Mouse (Mus musculus): ENCODE measurements around the gene Rgs3. TPM values are rescaled to one million over a fixed set of nuclear protein-coding genes. Genes with fewer than 3 reads are reported as not detected.
A peak's percentile ranks its signal among the peaks of the same experiment; 100 is the strongest.

Rgs3 gene
- polyA plus RNA-seq, 1 experiment: 44.0 TPM

- Histone ChIP-seq H3K27ac (ENCODE audit: insufficient read depth, low read length) (peak overlapping the region; percentile 36), H3K4me1 (ENCODE audit: control insufficient read depth, insufficient read depth, low read length) (peaks cover 4% of the 10 kb centered on the region; the same call in 1 of the 2 replicates), H3K4me3 (ENCODE audit: insufficient read depth, low read length) (peak overlapping the region; percentile 60)
- TF ChIP-seq CTCF (IDR thresholded peaks at IDR 0.05; ENCODE audit: borderline replicate concordance, insufficient read depth, low read length): no peak
- TF ChIP-seq POLR2A (IDR thresholded peaks at IDR 0.05; ENCODE audit: low read depth, low read length): peak; percentile 68
Observed at GRCm38 (mm10) chr4:62674031-62674995, 114.7 kb downstream of the Rgs3 start.

DNA sequence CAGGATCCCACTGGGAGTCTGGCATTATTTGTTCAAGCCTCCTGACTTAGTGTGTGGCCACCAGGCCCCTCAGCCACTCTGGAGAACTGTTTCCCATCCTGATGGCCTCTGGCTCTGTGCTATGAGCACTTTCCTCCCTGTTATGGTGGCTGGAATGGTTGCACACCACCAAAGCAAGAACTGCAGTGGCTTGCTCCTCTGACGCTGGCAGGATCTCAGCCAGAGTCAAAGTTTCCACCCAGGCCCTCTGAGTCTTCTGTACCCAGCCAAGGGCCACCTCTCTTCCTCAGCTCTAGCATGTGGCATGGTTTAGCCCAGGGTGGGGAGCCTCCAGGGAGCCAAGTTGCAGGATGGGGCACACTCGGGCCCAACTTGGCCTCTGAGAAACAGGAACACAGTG, 115.7 kb downstream of the Rgs3 start:
- Histone ChIP-seq H3K27ac (ENCODE audit: insufficient read depth, low read length) (no peak overlapping the region), H3K4me3 (ENCODE audit: insufficient read depth, low read length) (peak overlapping the region; percentile 60), H3K4me1 (ENCODE audit: control insufficient read depth, insufficient read depth, low read length) (peaks cover 4% of the 10 kb centered on the region; the same call in 1 of the 2 replicates)
- TF ChIP-seq CTCF (IDR thresholded peaks at IDR 0.05; ENCODE audit: borderline replicate concordance, insufficient read depth, low read length) (no peak), POLR2A (IDR thresholded peaks at IDR 0.05; ENCODE audit: low read depth, low read length) (no peak)

- H3K4me1 ChIP-seq (ENCODE audit: control insufficient read depth, insufficient read depth, low read length): peaks cover 4% of the 10 kb centered on the region; the same call in 1 of the 2 replicates
- H3K27ac ChIP-seq (ENCODE audit: insufficient read depth, low read length): no peak overlapping the region
- H3K4me3 ChIP-seq (ENCODE audit: insufficient read depth, low read length): no peak overlapping the region
- TF ChIP-seq POLR2A (IDR thresholded peaks at IDR 0.05; ENCODE audit: low read depth, low read length) (no peak), CTCF (IDR thresholded peaks at IDR 0.05; ENCODE audit: borderline replicate concordance, insufficient read depth, low read length) (no peak)
Observed at GRCm38 (mm10) chr4:62677047-62677737, 117.5 kb downstream of the Rgs3 start.

DNA sequence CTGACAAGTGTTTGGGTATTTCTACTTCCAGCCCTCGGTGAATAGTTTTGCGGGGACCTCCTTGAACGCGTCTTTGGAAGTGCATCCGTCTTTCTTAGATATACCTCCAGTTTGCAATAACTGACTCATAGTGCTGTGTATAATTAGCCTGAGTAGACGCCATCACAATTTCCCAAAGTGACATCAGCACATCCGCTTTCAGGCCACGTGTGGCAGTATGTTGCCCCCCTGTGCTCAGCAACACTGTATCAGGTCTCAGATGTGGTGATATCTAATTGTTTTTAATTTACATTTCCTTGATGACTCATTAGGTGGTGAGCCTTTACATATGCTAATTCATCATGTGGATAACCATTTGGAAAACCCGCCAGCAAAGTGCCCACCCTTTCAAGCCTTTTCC, 119.5 kb downstream of the Rgs3 start:
- Histone ChIP-seq H3K27ac (ENCODE audit: insufficient read depth, low read length) (no peak overlapping the region), H3K4me1 (ENCODE audit: control insufficient read depth, insufficient read depth, low read length) (peaks cover 4% of the 10 kb centered on the region; the same call in 1 of the 2 replicates)
- TF ChIP-seq POLR2A (IDR thresholded peaks at IDR 0.05; ENCODE audit: low read depth, low read length) (no peak), CTCF (IDR thresholded peaks at IDR 0.05; ENCODE audit: borderline replicate concordance, insufficient read depth, low read length) (no peak)

DNA sequence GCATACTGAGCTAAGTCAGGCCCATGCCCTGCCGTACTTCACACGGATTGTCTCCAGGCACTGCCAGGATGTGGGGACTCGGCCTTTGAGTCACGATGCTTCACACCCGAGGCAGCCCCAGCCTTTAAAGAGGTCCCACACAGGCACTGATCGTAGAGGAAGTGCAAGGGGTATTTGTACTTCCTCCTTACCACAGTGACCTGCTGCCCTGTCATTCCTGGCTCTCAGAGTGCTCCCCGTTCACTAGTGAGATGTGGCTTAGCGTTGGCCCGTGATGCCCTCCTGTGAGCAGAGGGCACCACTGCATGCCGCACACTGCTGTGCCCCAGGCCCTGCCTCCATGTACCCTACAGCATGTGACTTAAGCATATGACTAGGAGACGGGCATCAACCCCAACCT, 121.8 kb downstream of the Rgs3 start:
- no peak for TF ChIP-seq CTCF (IDR thresholded peaks at IDR 0.05; ENCODE audit: borderline replicate concordance, insufficient read depth, low read length)
- Histone ChIP-seq H3K4me3 (ENCODE audit: insufficient read depth, low read length) (no peak overlapping the region), H3K4me1 (ENCODE audit: control insufficient read depth, insufficient read depth, low read length) (peaks cover 3% of the 10 kb centered on the region; the same call in 1 of the 2 replicates)

More for the DNA sequence above, 119.5 kb downstream of the Rgs3 start:
- no peak overlapping the region for H3K4me3 ChIP-seq (ENCODE audit: insufficient read depth, low read length)

DNA sequence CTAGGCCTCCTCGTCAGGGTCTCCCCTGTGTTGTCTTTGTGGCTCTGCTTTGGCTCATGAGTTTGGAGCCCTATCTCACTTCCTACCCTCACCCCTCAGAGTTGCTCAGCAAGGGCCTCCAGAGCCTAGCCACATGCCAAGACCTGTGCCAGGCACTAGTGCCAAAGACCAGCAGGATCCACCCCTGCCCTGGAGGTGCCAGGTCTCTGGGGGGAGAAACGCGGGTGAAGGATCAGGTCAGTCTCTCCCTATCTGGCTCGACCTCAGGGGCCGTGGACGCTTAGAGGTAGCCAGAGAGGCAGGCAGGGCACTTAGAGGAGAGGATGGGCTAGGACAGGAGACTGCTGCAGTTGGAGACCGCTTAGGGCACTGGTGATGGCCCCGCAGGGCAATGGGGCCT, 122.7 kb downstream of the Rgs3 start:
- Histone ChIP-seq H3K27ac (ENCODE audit: insufficient read depth, low read length) (no peak overlapping the region), H3K4me1 (ENCODE audit: control insufficient read depth, insufficient read depth, low read length) (peaks cover 3% of the 10 kb centered on the region; the same call in 1 of the 2 replicates), H3K4me3 (ENCODE audit: insufficient read depth, low read length) (no peak overlapping the region)
- TF ChIP-seq POLR2A (IDR thresholded peaks at IDR 0.05; ENCODE audit: low read depth, low read length) (no peak), CTCF (IDR thresholded peaks at IDR 0.05; ENCODE audit: borderline replicate concordance, insufficient read depth, low read length) (no peak)

More for the DNA sequence above, 121.8 kb downstream of the Rgs3 start:
- H3K27ac ChIP-seq (ENCODE audit: insufficient read depth, low read length): no peak overlapping the region

GRCm38 (mm10) chr4:62683148-62683547, 123.5 kb downstream of the Rgs3 start:
- no peak overlapping the region for H3K4me3 ChIP-seq (ENCODE audit: insufficient read depth, low read length)
- peaks cover 3% of the 10 kb centered on the region; the same call in 1 of the 2 replicates for H3K4me1 ChIP-seq (ENCODE audit: control insufficient read depth, insufficient read depth, low read length)
- H3K27ac ChIP-seq (ENCODE audit: insufficient read depth, low read length): no peak overlapping the region
- no peak for TF ChIP-seq CTCF (IDR thresholded peaks at IDR 0.05; ENCODE audit: borderline replicate concordance, insufficient read depth, low read length)
- TF ChIP-seq POLR2A (IDR thresholded peaks at IDR 0.05; ENCODE audit: low read depth, low read length): no peak

GRCm38 (mm10) chr4:62684351-62684750, 124.7 kb downstream of the Rgs3 start:
- H3K4me1 ChIP-seq (ENCODE audit: control insufficient read depth, insufficient read depth, low read length): peaks cover 3% of the 10 kb centered on the region; the same call in 1 of the 2 replicates
- H3K4me3 ChIP-seq (ENCODE audit: insufficient read depth, low read length): no peak overlapping the region
- TF ChIP-seq POLR2A (IDR thresholded peaks at IDR 0.05; ENCODE audit: low read depth, low read length) (no peak), CTCF (IDR thresholded peaks at IDR 0.05; ENCODE audit: borderline replicate concordance, insufficient read depth, low read length) (no peak)
- no peak overlapping the region for H3K27ac ChIP-seq (ENCODE audit: insufficient read depth, low read length)

DNA sequence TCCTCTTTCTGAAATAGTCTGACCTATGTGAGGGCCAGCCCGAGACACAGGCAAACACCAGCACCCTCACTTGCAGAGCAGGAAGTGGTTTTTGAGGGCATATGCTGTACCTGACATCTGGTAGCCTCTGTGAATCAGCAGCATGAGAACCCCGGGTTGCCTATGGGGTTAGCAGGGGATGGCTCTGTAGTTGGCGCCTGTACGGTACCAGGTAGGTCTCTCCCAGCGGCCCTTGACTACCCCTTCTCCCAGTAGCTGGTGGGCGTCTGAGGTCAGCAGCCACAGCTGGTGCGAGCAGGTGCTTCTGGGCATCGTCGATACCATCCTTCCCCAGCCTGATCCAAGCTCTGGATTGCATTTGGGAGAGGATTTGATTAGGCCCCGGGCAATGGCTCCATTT, 125.6 kb downstream of the Rgs3 start:
- H3K4me1 ChIP-seq (ENCODE audit: control insufficient read depth, insufficient read depth, low read length): peaks cover 3% of the 10 kb centered on the region; the same call in 1 of the 2 replicates
- no peak overlapping the region for H3K27ac ChIP-seq (ENCODE audit: insufficient read depth, low read length)
- no peak for TF ChIP-seq CTCF (IDR thresholded peaks at IDR 0.05; ENCODE audit: borderline replicate concordance, insufficient read depth, low read length)
- no peak for TF ChIP-seq POLR2A (IDR thresholded peaks at IDR 0.05; ENCODE audit: low read depth, low read length)
- no peak overlapping the region for H3K4me3 ChIP-seq (ENCODE audit: insufficient read depth, low read length)
